Mouse (Mus musculus) intestine, postnatal 0 days (tissue): Measurements from ENCODE around the gene Ubtf. TPM values are rescaled to one million over a fixed set of nuclear protein-coding genes. Genes with fewer than 3 reads are reported as not detected.
"Not testable (repeated sequence)": the region's sequence is repeated elsewhere in the genome, so short reads cannot be mapped to it uniquely, and the experiment has no call there.

Experiments used
- ATAC-seq: fragments of 200-750 bp; cut with Nextera tagmentation; 2 replicates; pipeline ENCODE4 v1.8.0; 2017; ENCODE audit warnings: mild to moderate bottlenecking, moderate TSS enrichment, moderate library complexity
- H3K27ac ChIP-seq: fragments of 300-500 bp; sonication (generic); 2 replicates; pipeline ENCODE4 v1.5.1; 2014; ENCODE audit warnings: mild to moderate bottlenecking, low read depth, low read length, moderate library complexity
- H3K27me3 ChIP-seq: fragments of 300-500 bp; sonication (generic); replicated peaks from 2 replicates; pipeline ENCODE4 v1.6.1; 2014; ENCODE audit warnings: low read length, mixed read lengths; ENCODE audit not compliant: control insufficient read depth, insufficient read depth
- H3K36me3 ChIP-seq: fragments of 300-500 bp; sonication (generic); 2 replicates; pipeline ENCODE4 v1.6.1; 2014; ENCODE audit warnings: mild to moderate bottlenecking, moderate library complexity; ENCODE audit not compliant: control insufficient read depth, insufficient read depth
- H3K4me1 ChIP-seq: fragments of 300-500 bp; sonication (generic); replicated peaks from 2 replicates; pipeline ENCODE4 v1.6.1; 2014; ENCODE audit warnings: antibody characterized with exemption, low read length, mixed read lengths; ENCODE audit not compliant: control insufficient read depth, insufficient read depth
- H3K4me2 ChIP-seq: fragments of 300-500 bp; sonication (generic); replicated peaks from 2 replicates; pipeline ENCODE4 v1.6.1; 2014; ENCODE audit warnings: low read depth, mild to moderate bottlenecking, moderate library complexity
- H3K4me3 ChIP-seq: fragments of 300-500 bp; sonication (generic); 2 replicates; pipeline ENCODE4 v1.5.1; 2014; ENCODE audit warnings: low read depth, low read length
- H3K9ac ChIP-seq: fragments of 300-500 bp; sonication (generic); 2 replicates; pipeline ENCODE4 v1.6.1; 2014; ENCODE audit warnings: mild to moderate bottlenecking, low read depth, low read length
- H3K9me3 ChIP-seq: fragments of 300-500 bp; sonication (generic); 2 replicates; pipeline ENCODE4 v1.6.1; 2016; ENCODE audit warnings: mixed run types; ENCODE audit not compliant: control insufficient read depth
- CTCF ChIP-seq: sonication (generic); IDR thresholded peaks from 2 replicates; pipeline ENCODE4 v1.5.1; 2016; ENCODE audit warnings: low read depth, mild to moderate bottlenecking, control low read depth, antibody characterized with exemption, moderate library complexity
- WGBS: fragments of 180-500 bp; shearing (Covaris S2); extraction: QIAGEN DNeasy Blood & Tissue Kit; methylation state at CpG from one replicate; pipeline ENCODE4 v1.1.7; 2014; 5-methylcytosine and 5-hydroxymethylcytosine counted together
- polyA plus RNA-seq: library from polyadenylated mRNA; unstranded; fragments of >200 nt; fragmentation: Nextera tagmentation; extraction: Ambion mirVana; gene quantifications from 2 replicates; pipeline ENCODE4 v1.2.1, GENCODE M21; 2015

The Ubtf gene
- polyA plus RNA-seq = 39.6 and 41.9 TPM in 2 replicates

DNA sequence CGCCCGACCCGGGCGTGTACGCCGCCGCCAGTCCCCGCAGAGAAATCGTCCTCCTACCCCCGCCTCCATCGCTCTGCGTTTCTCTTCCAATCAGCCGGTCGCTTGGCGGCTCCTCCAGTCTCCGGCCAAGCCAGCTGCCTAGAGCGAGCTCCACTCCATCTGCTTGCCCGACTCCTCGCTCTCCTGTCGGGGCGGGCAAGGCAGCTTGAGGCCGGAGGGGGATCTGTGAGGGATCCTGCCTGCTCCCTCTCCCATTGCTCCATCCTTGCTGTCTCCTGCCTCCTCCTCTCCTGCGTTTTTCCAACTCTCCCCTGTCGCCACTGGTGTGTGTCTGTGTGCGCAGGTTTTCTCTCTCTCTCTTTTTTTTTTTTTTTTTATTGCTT lies at the start of gene Ubtf:
Gene Ubtf, minus strand, starts transcription at position 333 of the 383 bp plus-strand sequence.
- TF ChIP-seq CTCF = no peak; the same call in 1 of the 2 replicates
- peak within 1 kb of the TSS; percentile 97 for H3K4me3 ChIP-seq
- peak; percentile 5; the same call in 1 of the 2 replicates for ATAC-seq
- 1% methylated on average over 25 of the region's 25 CpGs for WGBS
- H3K27me3 ChIP-seq = no peaks in the 10 kb centered on the region; the same call in 1 of the 2 replicates
- H3K36me3 ChIP-seq = peaks cover 3% of the 10 kb centered on the region; the same call in 1 of the 2 replicates
- H3K9me3 ChIP-seq = no peaks in the 10 kb centered on the region
- H3K27ac ChIP-seq = peak within 1 kb of the TSS; percentile 99
- H3K9ac ChIP-seq = peak within 1 kb of the TSS; percentile 98
- peak within 1 kb of the TSS; percentile 89 for H3K4me2 ChIP-seq
- no peaks in the 10 kb centered on the region for H3K4me1 ChIP-seq

DNA sequence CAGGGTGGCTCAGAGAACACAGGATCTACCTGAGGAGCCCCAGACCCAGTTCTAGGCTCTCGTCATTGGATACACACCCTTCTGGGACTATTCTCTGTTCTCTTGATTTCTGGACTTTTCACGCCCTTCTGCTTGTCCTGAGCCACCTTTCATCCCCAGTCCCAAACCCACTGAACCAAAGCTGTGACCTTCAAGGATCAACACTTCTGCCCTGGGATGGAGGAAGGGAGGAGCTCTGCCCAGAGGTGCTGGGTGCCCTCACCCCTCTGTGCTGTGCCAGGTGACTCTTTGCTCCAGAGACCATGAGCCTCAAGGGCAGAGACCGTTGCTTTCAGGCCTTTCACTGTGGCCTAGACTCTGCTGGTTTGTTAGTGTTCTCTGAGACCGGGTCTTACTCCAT lies 49.7 kb upstream of the Ubtf start:
- no peak overlapping the region for H3K4me2 ChIP-seq
- H3K9me3 ChIP-seq = no peaks in the 10 kb centered on the region
- H3K9ac ChIP-seq = no peak overlapping the region
- no peak overlapping the region for H3K4me3 ChIP-seq
- no peak for TF ChIP-seq CTCF
- no peak overlapping the region for H3K27ac ChIP-seq
- 0 out of 2 replicates have a peak, but pooled peaks cover 2% of the 10 kb centered on the region for H3K27me3 ChIP-seq
- H3K4me1 ChIP-seq = no peaks in the 10 kb centered on the region
- H3K36me3 ChIP-seq = no peaks in the 10 kb centered on the region
- ATAC-seq = no peak
- WGBS = 67% methylated on average over 4 of the region's 4 CpGs

DNA sequence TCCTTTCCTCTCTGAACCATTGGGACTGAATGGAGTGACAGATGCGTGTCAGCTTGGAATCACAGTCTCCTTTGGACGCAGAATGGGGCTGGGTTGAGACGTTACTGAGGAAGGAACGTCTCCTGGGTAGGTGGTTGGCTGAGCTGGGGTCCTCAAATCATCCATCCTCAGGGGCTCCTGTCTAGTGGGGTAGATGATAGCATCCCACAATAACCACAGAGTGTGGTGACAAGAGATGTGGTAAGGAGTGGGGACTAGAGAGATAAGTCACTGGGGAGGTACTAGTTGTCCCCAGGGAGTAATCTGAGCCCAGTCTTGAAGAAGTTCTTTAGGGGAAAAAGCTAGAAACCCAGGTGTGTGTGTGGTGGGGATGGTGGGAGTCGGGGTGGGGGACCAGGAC lies 48.8 kb upstream of the Ubtf start:
- no peak overlapping the region for H3K4me3 ChIP-seq
- H3K4me2 ChIP-seq = no peak overlapping the region
- H3K27me3 ChIP-seq = 0 out of 2 replicates have a peak, but pooled peaks cover 2% of the 10 kb centered on the region
- H3K4me1 ChIP-seq = no peaks in the 10 kb centered on the region
- no peaks in the 10 kb centered on the region for H3K9me3 ChIP-seq
- no peaks in the 10 kb centered on the region for H3K36me3 ChIP-seq
- ATAC-seq = no peak
- WGBS = 85% methylated on average over 5 of the region's 5 CpGs
- H3K27ac ChIP-seq = no peak overlapping the region
- TF ChIP-seq CTCF = no peak
- H3K9ac ChIP-seq = no peak overlapping the region

DNA sequence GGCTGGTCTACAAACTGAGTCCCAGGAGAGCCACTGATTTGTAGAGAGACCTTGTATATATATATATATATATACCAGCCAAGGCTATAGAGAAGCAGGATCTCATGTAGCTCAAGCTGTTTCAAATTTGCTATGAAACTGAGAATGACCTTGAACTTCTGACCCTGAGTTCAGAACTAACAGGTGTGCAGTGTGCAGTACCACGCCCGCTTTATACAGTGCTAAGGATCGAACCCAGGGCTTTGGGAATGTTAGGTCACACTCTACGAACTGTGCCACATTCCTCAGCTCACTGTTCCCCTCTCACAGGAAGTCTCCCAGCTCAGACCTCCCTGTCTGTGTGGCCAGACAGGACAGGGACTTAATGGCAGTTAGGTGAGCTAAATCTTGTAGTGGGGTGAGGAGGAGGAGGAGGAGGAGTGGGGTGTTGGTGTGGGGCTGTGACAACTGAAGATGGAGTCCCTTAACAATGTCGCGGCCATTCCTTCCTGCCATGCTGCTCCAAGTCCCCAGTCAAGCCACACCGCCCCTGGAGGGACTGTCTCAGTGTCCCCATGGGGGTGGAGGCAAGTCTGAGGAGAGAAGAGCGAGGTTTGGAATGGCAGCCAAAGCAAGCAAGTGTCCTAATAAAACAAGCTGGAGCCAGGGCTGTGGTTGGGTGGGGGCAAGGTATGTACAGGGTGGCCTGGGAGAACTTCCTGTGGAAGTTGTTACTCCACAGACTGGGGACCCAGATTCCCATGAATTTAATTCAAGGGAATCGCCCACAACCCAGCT lies 48.1 kb upstream of the Ubtf start:
- H3K27me3 ChIP-seq = 0 out of 2 replicates have a peak, but pooled peaks cover 2% of the 10 kb centered on the region
- no peak overlapping the region for H3K4me3 ChIP-seq
- no peak for TF ChIP-seq CTCF
- no peak for ATAC-seq
- 70% methylated on average over 9 of the region's 9 CpGs for WGBS
- no peak overlapping the region for H3K27ac ChIP-seq
- no peaks in the 10 kb centered on the region for H3K36me3 ChIP-seq
- no peaks in the 10 kb centered on the region for H3K9me3 ChIP-seq
- H3K4me1 ChIP-seq = no peaks in the 10 kb centered on the region
- H3K9ac ChIP-seq = no peak overlapping the region
- no peak overlapping the region for H3K4me2 ChIP-seq

DNA sequence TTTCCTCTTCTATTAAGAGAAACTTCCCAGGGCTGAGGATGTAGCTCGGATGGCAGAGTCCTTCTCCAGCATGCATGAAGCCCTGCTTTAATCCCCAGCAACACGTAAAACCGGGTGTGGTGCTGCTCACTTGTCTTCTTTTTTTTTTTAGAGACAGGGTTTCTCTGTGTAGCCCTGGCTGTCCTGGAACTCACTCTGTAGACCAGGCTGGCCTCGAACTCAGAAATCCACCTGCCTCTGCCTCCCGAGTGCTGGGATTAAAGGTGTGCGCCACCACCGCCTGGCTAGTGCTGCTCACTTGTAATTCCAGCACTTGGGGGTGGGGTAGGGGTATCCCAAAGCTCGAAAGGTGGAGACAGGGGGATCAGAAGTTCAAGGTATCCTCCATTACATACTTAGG lies 46.6 kb upstream of the Ubtf start, which contains the start of gene Slc4a1:
Gene Slc4a1, minus strand, starts transcription at position 101 of the 400 bp plus-strand sequence.
- not testable (repeated sequence) for H3K4me2 ChIP-seq, H3K36me3 ChIP-seq, ATAC-seq, H3K27me3 ChIP-seq, H3K9ac ChIP-seq, H3K9me3 ChIP-seq, H3K4me3 ChIP-seq, H3K27ac ChIP-seq, H3K4me1 ChIP-seq
- 82% methylated on average over 8 of the region's 8 CpGs for WGBS

DNA sequence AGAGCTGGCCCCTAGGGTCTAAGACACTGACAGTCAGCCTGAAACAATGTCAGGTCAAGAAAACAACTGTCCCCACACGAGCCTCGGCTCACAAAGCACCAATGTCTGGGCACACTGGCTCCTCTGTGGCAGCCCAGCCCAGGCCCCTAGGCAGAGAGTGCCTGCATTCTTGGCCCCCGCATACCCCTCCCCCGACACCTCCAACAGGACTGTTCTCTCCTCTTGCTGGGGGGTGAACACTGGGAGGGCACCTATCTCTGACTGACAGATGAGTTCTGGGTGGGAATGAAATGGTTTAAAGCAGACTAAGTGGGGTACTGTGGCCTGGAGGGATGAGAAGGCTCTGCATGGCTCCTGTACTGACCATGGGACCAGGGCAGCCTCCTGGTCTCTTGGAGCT lies 46.2 kb upstream of the Ubtf start:
- 62% methylated on average over 4 of the region's 4 CpGs for WGBS
- Histone ChIP-seq H3K27me3 (0 out of 2 replicates have a peak, but pooled peaks cover 2% of the 10 kb centered on the region), H3K9me3 (no peaks in the 10 kb centered on the region), H3K4me1 (no peaks in the 10 kb centered on the region), H3K9ac (no peak overlapping the region), H3K27ac (no peak overlapping the region), H3K36me3 (no peaks in the 10 kb centered on the region), H3K4me2 (no peak overlapping the region), H3K4me3 (no peak overlapping the region)
- TF ChIP-seq CTCF = no peak
- ATAC-seq = no peak
